Comparison of ENCODE assay signal across 8 mouse cellular contexts in the genomic region with DNA sequence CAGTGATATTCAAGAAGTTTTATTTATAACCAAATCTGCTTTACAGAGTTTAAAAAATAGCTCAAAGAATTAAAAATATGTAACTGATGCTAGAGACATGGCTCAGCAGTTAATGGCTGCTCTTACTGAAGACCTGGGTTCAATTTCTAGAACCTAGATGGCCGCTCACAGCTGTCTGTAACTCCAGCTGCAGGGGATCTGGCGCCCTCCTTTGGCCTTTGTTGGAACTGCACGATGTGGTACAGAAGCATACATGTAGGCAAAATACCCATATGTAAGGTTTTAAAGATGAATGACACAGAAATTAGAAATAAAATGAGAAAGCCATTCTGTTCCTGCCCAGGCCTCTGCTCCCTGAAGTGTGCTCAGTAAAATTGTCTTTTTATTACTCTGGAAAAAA. TPM values are rescaled to one million over a fixed set of nuclear protein-coding genes. Genes with fewer than 3 reads are reported as not detected.
A peak's percentile ranks its signal among the peaks of the same experiment; 100 is the strongest.
DNase-seq lines count a peak whose midpoint lies in the region; ATAC-seq and TF ChIP-seq lines count a peak whose summit lies in the region.

No protein-coding gene starts in this region.

- H3K4me2 ChIP-seq in liver, embryonic 11.5 days, result no peak overlapping the region

- peak; percentile 29 to 54 for DNase-seq in urinary bladder, adult 18-20 months (ENCODE audit: low spot score in 2 of 2)
- DNase-seq in urinary bladder, postnatal 10 days (ENCODE audit: low spot score), result no peak
- DNase-seq in adrenal gland, adult 8-10 months, result peak; percentile 16
- DNase-seq in kidney, adult 9 months, result peak; percentile 74
- peak; percentile 59 for DNase-seq in liver, embryonic 11.5 days (ENCODE audit: low spot score)
- DNase-seq in retina, embryonic 14.5 days (ENCODE audit: low spot score), result peak; percentile 84
- DNase-seq in yolk sac, embryonic 10.5 days (ENCODE audit: low spot score), result peak; percentile 27

- WGBS in liver, embryonic 11.5 days, result 5% methylated on average over 3 of the region's 3 CpGs

- peak; percentile 60; the same call in 1 of the 2 replicates for ATAC-seq in liver, embryonic 11.5 days (replicated peaks; ENCODE audit: low FRiP score)

- TF ChIP-seq POLR2A in embryonic fibroblast, embryonic 13.5 days (IDR thresholded peaks at IDR 0.05; ENCODE audit: low read depth, low read length), result no peak

- H3K27me3 ChIP-seq in liver, embryonic 11.5 days (replicated peaks; ENCODE audit: control insufficient read depth, insufficient read depth, low read length), result no peaks in the 10 kb centered on the region

- H3K36me3 ChIP-seq in liver, embryonic 11.5 days (ENCODE audit: control insufficient read depth, insufficient read depth, low read length), result no peaks in the 10 kb centered on the region

- TF ChIP-seq CTCF in embryonic fibroblast, embryonic 13.5 days (IDR thresholded peaks at IDR 0.05; ENCODE audit: borderline replicate concordance, insufficient read depth, low read length), result peak; percentile 55; the same call in 1 of the 2 replicates

- H3K9me3 ChIP-seq in liver, embryonic 11.5 days (ENCODE audit: control insufficient read depth, low read length), result no peaks in the 10 kb centered on the region

- no peak overlapping the region for H3K4me3 ChIP-seq in embryonic fibroblast, embryonic 13.5 days (ENCODE audit: insufficient read depth, low read length)
- no peak overlapping the region for H3K4me3 ChIP-seq in liver, embryonic 11.5 days (ENCODE audit: low read depth, low read length)

- H3K4me1 ChIP-seq in embryonic fibroblast, embryonic 13.5 days (ENCODE audit: control insufficient read depth, insufficient read depth, low read length), result no peaks in the 10 kb centered on the region
- H3K4me1 ChIP-seq in liver, embryonic 11.5 days (replicated peaks; ENCODE audit: control insufficient read depth, insufficient read depth, low read length), result no peaks in the 10 kb centered on the region

- no peak overlapping the region for H3K27ac ChIP-seq in embryonic fibroblast, embryonic 13.5 days (ENCODE audit: insufficient read depth, low read length)
- H3K27ac ChIP-seq in liver, embryonic 11.5 days (ENCODE audit: low read depth, low read length), result no peak overlapping the region

- no peak overlapping the region for H3K9ac ChIP-seq in liver, embryonic 11.5 days (ENCODE audit: low read depth, low read length)

RNA-seq across cellular contexts. Expression of a gene that starts 23.3 kb away (rescaled TPM):
- 10 to 100 TPM; 17.7 to 24.2 (median 21.4) TPM for total RNA-seq in adrenal gland, adult 8-10 months (2022)
- 2.1 and 2.4 TPM in 2 replicates for polyA plus RNA-seq in embryonic fibroblast, embryonic 13.5 days (2011; ENCODE audit: insufficient read length, low read depth, missing spikeins)
- 3.4 and 3.6 TPM in 2 replicates for polyA plus RNA-seq in liver, embryonic 11.5 days (2014; fragmentation: Nextera tagmentation; extraction: Ambion mirVana)
